ENCODE assay signal across 8 mouse cellular contexts in the genomic region with DNA sequence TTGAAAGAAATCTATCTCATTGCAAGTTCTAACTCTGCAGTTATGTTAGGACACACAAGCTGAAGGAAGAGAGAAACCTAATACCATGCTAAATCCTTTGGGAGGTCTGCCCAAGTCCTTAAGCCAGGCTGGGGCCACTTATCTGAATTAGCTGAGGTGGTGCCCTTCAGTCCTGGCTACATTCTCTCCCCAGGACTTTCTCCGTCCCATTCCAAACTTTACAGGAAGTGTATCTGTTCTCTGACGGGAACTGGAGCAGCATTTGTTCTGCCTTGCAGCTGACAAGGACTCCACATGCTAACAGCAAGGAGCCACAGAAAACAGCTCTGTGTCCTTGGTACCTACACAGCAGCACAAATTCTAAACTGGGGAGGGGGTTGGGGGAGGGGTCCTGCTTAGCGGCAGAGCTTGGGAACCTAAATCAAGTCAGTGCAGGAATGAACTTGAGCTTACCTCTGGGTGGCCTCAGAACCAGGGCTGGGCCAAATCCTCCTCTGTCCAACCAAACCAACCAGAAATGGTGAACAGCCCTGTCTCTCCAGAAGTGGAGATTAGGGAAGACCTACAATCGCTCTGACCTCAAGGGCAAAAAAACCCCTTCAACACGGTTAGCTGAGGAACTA.
DNase-seq lines count a peak whose midpoint lies in the region; ATAC-seq and TF ChIP-seq lines count a peak whose summit lies in the region.
"Had no signal": no experiment of that assay in that cellular context is flagged by ENCODE, and none has a peak within 500 bp of the region (broad histone marks: within the 10 kb centered on the region; RNA-seq: fewer than 3 reads in every experiment).

No protein-coding gene starts in this region.

- H3K9ac ChIP-seq in midbrain, embryonic 15.5 days: no peak overlapping the region
- no peak overlapping the region for H3K9ac ChIP-seq in embryonic facial prominence, embryonic 12.5 days
- no peak overlapping the region for H3K9ac ChIP-seq in hindbrain, postnatal 0 days (replicated peaks; ENCODE audit: low read length)
- peak overlapping the region; percentile 57 for H3K9ac ChIP-seq in stomach, embryonic 16.5 days (ENCODE audit: low read length)

- H3K4me1 ChIP-seq in midbrain, embryonic 10.5 days: peaks cover 52% of the 10 kb centered on the region
- H3K4me1 ChIP-seq in midbrain, embryonic 15.5 days: peaks cover 25% of the 10 kb centered on the region
- H3K4me1 ChIP-seq in embryonic facial prominence, embryonic 12.5 days: peaks cover 73% of the 10 kb centered on the region
- H3K4me1 ChIP-seq in hindbrain, postnatal 0 days (ENCODE audit: insufficient read depth, low read length): peaks cover 21% of the 10 kb centered on the region
- H3K4me1 ChIP-seq in stomach, embryonic 16.5 days (ENCODE audit: control insufficient read depth, insufficient read depth, low read length): peaks cover 44% of the 10 kb centered on the region

- TF ChIP-seq CTCF in hindbrain, postnatal 0 days (IDR thresholded peaks at IDR 0.05; ENCODE audit: low read depth): no peak

- H3K9me3 ChIP-seq in midbrain, embryonic 10.5 days (replicated peaks): no peaks in the 10 kb centered on the region
- no peaks in the 10 kb centered on the region for H3K9me3 ChIP-seq in midbrain, embryonic 15.5 days
- H3K9me3 ChIP-seq in embryonic facial prominence, embryonic 12.5 days: no peaks in the 10 kb centered on the region
- no peaks in the 10 kb centered on the region for H3K9me3 ChIP-seq in hindbrain, postnatal 0 days (ENCODE audit: low read length)
- no peaks in the 10 kb centered on the region for H3K9me3 ChIP-seq in stomach, embryonic 16.5 days (replicated peaks; ENCODE audit: control insufficient read depth, low read length)

- no peaks in the 10 kb centered on the region for H3K36me3 ChIP-seq in midbrain, embryonic 10.5 days
- H3K36me3 ChIP-seq in midbrain, embryonic 15.5 days (replicated peaks): no peaks in the 10 kb centered on the region
- no peaks in the 10 kb centered on the region for H3K36me3 ChIP-seq in embryonic facial prominence, embryonic 12.5 days
- H3K36me3 ChIP-seq in hindbrain, postnatal 0 days (ENCODE audit: insufficient read depth, low read length): no peaks in the 10 kb centered on the region
- H3K36me3 ChIP-seq in stomach, embryonic 16.5 days (ENCODE audit: control insufficient read depth, insufficient read depth, low read length): no peaks in the 10 kb centered on the region

- WGBS in midbrain, embryonic 10.5 days: 19% methylated on average over 5 of the region's 5 CpGs
- WGBS in midbrain, embryonic 15.5 days: 24% methylated on average over 5 of the region's 5 CpGs
- WGBS in embryonic facial prominence, embryonic 12.5 days: 3% methylated on average over 5 of the region's 5 CpGs
- 26% methylated on average over 5 of the region's 5 CpGs for WGBS in hindbrain, postnatal 0 days
- 14% methylated on average over 5 of the region's 5 CpGs for WGBS in stomach, embryonic 16.5 days

- H3K27me3 ChIP-seq in midbrain, embryonic 10.5 days (ENCODE audit: low read depth, poor library complexity, severe bottlenecking): no peaks in the 10 kb centered on the region
- no peaks in the 10 kb centered on the region for H3K27me3 ChIP-seq in midbrain, embryonic 15.5 days (replicated peaks)
- no peaks in the 10 kb centered on the region for H3K27me3 ChIP-seq in embryonic facial prominence, embryonic 12.5 days
- no peaks in the 10 kb centered on the region for H3K27me3 ChIP-seq in hindbrain, postnatal 0 days (ENCODE audit: insufficient read depth, low read length)
- H3K27me3 ChIP-seq in stomach, embryonic 16.5 days (ENCODE audit: control insufficient read depth, insufficient read depth, low read length): no peaks in the 10 kb centered on the region

- peak overlapping the region; percentile 64 for H3K27ac ChIP-seq in midbrain, embryonic 10.5 days (replicated peaks)
- no peak overlapping the region for H3K27ac ChIP-seq in midbrain, embryonic 15.5 days
- peak overlapping the region; percentile 89 for H3K27ac ChIP-seq in embryonic facial prominence, embryonic 12.5 days
- peak overlapping the region; percentile 32; the same call in 1 of the 2 replicates for H3K27ac ChIP-seq in hindbrain, postnatal 0 days
- peak overlapping the region; percentile 79 for H3K27ac ChIP-seq in stomach, embryonic 16.5 days (ENCODE audit: low read length)

- DNase-seq in midbrain, embryonic 10.5 days (ENCODE audit: low spot score): peak; percentile 23
- no peak for DNase-seq in hindbrain, postnatal 0 days (ENCODE audit: low spot score)
- no peak for DNase-seq in testis, postnatal 10 days (ENCODE audit: low spot score)
- no peak for DNase-seq in layer of hippocampus, postnatal 36 days
- DNase-seq: adrenal gland, postnatal 25 days had no signal

- no peak overlapping the region for H3K4me2 ChIP-seq in midbrain, embryonic 15.5 days
- H3K4me2 ChIP-seq in embryonic facial prominence, embryonic 12.5 days (replicated peaks): peak overlapping the region; percentile 39
- no peak overlapping the region for H3K4me2 ChIP-seq in hindbrain, postnatal 0 days (ENCODE audit: low read depth, low read length)
- 0 out of 2 replicates have a peak overlapping the region, but pooled peaks have one; percentile 3 for H3K4me2 ChIP-seq in stomach, embryonic 16.5 days (ENCODE audit: low read depth, low read length)

- ATAC-seq in midbrain, embryonic 15.5 days (replicated peaks): no peak
- ATAC-seq in embryonic facial prominence, embryonic 12.5 days (ENCODE audit: insufficient number of reproducible peaks, insufficient read depth, low FRiP score, low TSS enrichment): 0 out of 2 replicates have a peak, but pooled peaks have one; percentile 31
- ATAC-seq in hindbrain, postnatal 0 days: no peak
- ATAC-seq in stomach, embryonic 16.5 days (ENCODE audit: insufficient read depth, low FRiP score): peak; percentile 28; the same call in 1 of the 2 replicates

- H3K4me3 ChIP-seq in midbrain, embryonic 10.5 days: 0 out of 2 replicates have a peak overlapping the region, but pooled peaks have one; percentile 5
- no peak overlapping the region for H3K4me3 ChIP-seq in midbrain, embryonic 15.5 days
- no peak overlapping the region for H3K4me3 ChIP-seq in embryonic facial prominence, embryonic 12.5 days
- no peak overlapping the region for H3K4me3 ChIP-seq in hindbrain, postnatal 0 days (ENCODE audit: low read length)
- no peak overlapping the region for H3K4me3 ChIP-seq in stomach, embryonic 16.5 days (replicated peaks; ENCODE audit: low read length)

Comparison
In these comparisons a context has a peak if more than half of its experiments do, and no peak if none do; other contexts are left out.
1. ATAC-seq: peak in embryonic facial prominence, embryonic 12.5 days (single experiment) and stomach, embryonic 16.5 days (single experiment); none in midbrain, embryonic 15.5 days (single experiment) and hindbrain, postnatal 0 days (single experiment).
2. H3K4me2 ChIP-seq: peak in embryonic facial prominence, embryonic 12.5 days (single experiment) and stomach, embryonic 16.5 days (single experiment); none in midbrain, embryonic 15.5 days (single experiment) and hindbrain, postnatal 0 days (single experiment).